Mouse (Mus musculus): Measurements from ENCODE around the gene Prkca.

The Prkca gene

DNA sequence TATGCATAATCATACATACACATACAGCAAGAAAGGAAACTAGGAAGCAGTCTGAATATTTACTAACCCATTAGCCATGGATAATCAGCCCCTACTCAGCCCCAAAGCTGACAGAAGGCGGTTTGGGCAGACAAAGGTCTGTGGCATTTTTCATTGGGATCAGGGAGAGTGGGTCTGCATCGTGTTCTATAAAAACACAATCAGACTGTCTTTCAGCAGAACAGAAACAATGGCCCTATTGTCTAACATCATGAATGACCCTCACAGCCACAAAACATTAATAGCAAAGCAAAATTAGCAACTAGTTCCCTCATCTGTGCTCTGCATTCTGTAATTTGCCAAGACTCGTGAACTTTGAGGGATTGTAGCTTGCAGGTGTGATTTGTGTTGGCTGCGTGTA is 181.6 kb downstream of the Prkca start:
- no peak for DNase-seq (ENCODE audit: low spot score)

DNA sequence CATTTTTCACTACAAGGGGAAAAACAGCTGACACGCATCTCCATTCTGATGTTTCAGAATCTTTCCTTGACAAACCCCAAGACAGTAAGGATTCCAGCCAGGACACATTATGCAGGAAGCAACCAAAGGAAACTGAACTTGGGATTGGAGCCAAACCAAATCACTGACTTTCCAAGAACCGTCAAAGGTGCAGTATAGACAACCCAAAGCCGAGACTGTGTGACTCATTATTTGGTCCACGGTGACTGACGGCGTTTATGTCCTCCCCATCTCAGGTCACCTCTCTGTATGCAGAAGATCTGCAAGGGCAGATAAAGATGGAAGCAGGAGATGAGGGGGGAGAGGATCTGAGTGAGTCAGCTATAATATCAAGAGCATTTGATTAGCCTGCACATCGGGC is 183.7 kb downstream of the Prkca start:
- DNase-seq (ENCODE audit: low spot score): no peak

DNA sequence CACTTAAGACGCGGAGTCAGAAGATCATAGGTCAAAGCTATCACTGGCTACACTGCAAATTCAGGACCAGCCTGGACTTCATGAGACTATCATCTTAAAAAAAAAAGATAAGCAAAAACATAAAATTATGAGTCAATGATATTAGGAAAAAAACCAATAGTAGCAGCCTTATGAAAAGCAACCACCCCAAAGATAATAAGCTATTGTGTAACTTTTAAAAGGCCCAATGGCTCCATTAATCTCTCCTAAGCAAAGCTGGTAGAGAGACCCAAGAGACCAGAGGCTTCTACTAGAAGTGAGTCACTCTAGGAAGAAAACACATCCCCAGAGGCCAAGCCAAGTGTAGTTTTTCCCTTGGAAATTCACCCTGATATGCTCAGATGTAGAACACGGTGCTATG is 185.7 kb downstream of the Prkca start:
- no peak for DNase-seq (ENCODE audit: low spot score)

DNA sequence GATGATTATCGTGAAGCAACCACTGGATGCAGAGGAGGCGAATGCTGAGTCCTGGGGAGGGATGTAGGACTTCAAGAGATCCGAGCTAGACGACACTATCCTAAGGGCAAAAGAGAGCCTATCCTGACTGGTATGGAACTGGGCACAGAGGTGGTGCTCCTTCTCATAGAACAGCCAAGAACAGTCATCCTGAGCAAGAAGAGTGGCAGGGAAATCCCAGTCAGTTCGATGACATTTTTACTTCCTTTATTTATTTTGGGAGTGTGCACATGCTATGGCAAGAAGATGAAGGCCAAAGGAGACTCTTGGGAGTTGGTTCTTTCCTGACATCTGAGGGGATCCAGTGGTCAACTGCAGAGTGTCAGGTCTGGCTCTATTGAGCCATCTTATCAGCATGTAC is 186.7 kb downstream of the Prkca start:
- DNase-seq (ENCODE audit: low spot score): no peak

DNA sequence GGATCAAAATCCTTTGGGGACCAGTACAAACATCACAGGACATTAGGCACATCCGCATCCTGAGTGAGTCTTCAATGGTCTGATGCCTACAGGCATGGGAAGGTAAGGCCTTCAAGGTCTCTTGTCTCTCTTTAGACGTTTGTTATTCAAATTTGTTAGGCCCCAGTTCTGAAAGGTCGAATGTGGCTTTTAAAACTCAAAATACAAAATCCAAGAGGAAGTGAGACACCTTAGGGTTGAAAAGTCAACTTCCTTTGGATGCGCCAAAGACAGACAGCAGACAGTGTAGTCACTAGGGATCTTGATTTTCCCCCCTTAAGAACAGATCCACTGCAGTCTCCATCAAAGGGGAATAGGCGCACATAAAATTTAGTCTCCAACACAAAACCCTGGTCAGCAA is 187.6 kb downstream of the Prkca start:
- DNase-seq (ENCODE audit: low spot score): no peak

DNA sequence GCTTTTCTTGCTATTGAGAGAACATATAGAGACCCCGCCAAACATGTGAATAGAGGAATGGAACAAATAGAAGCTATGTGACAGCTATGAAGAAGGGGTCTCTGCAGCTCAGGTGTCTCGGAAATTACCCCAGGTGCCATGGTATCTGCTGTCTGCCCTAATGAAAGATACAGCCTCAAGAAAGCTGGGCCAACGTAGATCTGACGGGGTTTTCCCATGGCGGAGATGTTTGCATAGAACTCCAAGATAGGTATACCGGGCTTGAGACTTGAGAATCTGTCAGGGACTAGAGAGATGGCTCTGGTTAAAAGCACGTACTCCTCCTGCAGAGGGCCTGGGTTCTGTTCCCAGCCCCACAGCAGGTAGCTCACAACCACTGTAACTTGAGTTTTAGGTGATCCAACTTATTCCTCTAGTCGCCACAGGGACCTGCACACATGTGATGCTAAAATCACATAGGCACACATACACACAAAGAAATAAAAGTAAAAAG is 188.6 kb downstream of the Prkca start:
- DNase-seq (ENCODE audit: low spot score): no peak

DNA sequence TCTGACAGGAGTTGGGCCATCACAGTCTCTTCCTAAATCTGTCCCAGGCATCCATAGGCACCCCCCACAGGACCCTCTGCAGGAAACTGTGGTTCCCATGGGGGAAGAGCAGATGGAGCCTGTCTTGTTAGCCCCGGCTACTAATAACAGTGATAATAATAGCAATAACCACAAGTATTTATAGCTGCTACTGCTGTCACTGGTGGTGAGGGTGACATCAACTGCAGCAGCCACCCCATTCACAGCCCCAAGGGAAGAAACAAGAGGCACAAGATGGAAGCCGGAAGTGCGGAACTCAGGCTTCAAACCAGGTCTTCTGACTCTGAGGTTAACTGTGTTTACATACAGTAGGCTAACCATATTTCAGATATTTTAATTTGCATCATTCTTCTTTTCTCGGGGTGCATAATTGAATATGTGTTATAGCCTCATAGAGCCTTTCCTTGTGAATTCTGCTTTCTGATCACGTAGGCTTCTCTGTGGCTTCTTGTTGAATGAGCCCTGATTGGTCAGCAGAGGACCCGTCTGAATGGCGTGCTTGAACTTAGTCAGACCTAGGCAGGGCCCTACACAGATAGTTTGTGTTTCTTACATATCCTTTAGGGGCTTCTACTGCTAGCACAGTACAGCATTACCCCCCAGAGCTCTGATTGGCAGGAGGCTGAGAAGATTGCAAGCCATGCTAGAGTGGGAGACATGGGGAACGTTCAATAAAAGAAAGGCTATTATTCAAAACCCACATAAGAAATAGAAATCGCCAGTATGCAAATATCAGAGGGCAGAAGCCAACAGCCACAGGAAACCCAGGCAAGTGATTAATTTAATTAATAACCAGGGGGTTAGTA is 189.5 kb downstream of the Prkca start:
- no peak for DNase-seq (ENCODE audit: low spot score)

DNA sequence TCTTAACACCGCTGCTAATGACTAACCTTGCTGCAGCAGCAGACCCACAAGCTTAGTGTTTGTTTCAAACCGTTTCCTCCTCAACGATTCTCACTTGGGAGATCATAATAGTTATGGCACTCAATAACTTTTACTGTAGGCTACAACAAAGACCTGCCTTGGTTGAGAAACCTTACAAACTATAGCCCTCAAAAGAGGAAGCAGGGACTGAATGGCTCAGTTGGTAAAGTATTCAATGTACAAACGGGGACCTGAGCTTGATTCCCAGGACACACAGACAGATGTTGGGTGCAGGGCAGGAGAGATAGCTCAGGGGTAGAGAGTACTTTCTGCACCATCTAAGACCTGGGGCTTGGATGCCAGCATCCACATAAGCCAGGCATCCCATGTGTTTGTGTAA is 191.1 kb downstream of the Prkca start:
- DNase-seq (ENCODE audit: low spot score): no peak

DNA sequence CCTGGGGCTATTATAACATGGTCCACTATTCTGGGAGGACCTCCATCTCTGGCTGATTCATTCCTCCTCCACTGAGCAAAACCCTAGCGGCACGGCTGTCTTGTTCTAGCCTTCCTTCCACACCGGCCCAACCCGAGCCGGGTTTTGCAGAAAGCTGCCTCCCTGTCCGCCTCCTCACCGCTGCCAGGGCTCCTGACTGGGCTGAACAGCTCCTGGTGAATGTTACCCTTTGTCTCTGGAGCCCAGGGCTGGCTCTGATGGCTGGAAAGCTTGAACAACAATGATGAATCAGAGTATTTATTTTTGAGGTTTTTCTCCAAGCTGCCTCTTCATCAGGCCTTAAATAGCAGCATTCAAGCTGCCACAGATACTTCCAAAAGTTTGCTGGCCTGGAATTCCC is 193.3 kb downstream of the Prkca start:
- DNase-seq (ENCODE audit: low spot score): peak; percentile 80

DNA sequence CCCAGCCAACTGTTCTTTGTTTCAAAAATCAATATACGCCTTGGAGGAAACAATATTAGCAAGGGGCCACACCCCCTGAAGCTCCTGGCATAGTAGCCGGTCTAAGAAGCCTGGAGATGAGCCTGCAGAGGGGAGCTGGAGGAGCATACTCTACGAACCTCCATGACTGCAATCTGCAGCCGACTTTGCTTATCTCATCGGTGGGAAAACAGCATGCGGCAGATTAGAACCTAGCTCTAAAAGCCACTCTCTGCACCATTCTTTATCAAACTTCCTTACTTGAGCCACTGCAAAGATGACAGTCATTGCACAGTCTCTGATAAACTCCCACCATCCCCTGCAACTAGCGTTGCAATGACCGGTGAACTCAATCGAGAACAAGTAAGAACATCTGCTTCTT is 194.5 kb downstream of the Prkca start:
- no peak for DNase-seq (ENCODE audit: low spot score)

DNA sequence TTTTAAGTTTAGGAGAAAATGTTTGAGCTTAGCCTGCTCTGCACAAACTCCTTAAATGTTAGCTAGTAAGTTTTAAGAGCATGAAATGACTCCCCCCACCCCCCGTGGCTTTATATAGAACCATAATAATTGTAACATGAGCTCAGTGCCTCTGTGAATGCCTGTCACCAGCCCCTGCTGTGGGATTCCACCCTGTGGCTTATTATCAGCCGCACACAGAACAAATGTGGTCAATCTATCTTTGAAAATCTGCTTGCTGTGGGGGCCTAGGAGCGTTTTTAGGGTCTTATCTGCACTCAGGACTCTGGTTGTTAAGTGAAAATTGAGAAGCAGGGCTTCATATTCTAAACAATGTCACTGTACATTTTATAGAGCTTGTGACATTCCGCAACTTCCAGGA is 195.2 kb downstream of the Prkca start:
- DNase-seq (ENCODE audit: low spot score): no peak

DNA sequence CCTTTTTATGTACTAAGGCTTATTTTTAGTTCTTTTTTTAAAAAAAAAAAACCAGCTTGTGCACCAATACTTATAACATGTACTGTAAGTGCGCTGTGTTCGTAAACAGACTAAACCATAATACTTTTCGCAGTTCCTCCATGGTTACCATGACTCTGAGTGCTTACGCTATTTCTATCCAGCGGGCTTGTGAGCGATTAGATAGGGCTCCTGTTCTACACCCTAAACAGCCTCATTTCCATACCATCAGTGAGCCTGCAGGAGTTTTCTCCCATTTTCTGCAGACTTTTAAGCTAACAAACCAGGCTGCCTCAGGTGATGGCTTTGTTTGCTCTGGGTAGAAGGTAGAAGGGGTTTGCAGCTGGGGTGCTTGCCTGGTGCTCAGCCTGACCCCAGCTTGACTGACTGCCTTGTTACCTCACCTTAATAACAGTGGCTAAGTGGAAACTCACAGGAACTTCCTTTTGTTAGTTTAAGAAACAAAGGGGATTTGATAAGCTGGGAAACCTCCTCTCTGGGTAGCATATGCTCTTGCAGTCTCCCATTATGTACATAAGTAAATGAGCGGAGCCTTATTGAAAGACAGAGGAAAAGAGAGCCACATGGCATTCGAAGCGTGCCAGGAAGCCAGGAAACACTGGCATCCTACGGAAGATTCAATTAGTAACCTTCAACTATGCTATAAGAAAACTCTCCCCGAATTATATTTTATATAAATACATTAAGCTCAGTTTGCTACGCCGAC is 197.8 kb downstream of the Prkca start:
- no peak for DNase-seq (ENCODE audit: low spot score)

DNA sequence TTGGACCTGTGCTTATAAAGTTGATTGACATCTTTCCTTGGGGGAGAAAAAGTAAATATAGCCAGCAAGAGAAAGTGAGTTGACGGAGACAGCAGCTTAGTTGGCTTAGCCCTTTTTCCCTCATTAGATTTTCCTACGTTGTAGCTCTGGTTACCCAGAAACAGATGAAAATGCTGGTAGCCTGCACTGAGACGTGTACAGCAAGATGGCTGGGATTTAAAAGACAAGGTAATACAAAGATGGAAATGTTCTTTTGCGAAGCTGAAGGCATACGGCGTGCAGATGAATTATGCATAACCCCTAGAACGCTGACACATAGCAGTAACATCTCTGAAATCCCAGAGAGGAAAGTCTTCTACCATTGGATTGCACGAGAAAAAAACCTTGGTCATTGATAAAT is 198.6 kb downstream of the Prkca start:
- no peak for DNase-seq (ENCODE audit: low spot score)

DNA sequence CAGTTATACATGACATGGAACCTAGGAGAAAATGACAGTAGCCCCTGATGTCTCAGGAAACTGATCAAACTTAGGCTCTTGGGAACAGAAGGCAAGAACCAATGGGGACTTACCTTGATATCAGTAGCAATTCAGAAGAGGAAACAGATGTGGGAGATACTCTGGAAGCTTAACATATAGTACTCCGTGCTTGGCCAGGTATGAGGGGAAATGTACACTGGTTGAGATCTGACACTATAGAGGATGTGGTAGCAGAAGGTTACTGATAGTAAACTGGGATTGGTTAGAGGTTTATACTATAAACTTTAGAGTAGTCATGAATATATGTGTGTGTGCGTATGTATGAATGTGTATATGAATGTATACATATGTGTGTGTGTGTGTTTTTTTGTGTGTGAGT is 200.0 kb downstream of the Prkca start:
- no peak for DNase-seq (ENCODE audit: low spot score)

DNA sequence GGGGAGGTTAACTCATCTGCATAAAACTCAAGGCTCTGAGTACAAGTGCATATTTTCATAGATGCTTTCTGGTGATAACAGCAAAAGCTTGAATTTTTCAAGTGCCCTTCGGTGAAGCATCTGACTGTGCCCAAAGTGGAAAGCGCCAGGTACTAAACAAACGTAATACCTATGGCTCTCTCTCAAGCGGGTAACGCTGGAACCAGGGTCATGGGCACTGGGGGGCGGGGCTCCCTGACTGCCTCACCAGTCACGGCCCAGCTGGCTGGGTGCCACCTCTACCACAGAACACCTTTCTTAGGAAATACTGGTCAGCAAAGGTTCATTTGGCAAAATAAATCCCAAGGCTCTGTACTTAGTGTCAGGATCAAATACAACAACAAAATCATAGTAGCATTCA is 203.7 kb downstream of the Prkca start:
- DNase-seq (ENCODE audit: low spot score): no peak

DNA sequence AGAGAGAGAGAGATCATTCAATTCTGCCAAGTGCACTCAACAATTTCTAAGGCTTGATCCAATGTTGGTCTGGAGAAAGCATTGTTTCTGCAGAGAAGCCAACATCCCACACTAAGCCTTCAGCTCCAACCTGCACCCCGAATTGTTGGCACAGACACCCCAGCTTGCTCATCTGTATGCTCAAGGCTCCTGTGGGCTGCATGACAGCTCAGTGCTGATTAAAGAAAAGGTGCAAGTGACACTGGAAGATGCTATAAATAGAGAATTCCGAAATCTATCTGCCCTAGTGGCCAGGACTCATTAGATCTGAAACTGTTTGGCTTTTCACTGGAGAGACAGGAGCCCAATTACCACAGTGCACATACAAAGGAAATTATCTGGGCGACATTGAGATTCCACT is 207.4 kb downstream of the Prkca start:
- peak; percentile 44 for DNase-seq (ENCODE audit: low spot score)

DNA sequence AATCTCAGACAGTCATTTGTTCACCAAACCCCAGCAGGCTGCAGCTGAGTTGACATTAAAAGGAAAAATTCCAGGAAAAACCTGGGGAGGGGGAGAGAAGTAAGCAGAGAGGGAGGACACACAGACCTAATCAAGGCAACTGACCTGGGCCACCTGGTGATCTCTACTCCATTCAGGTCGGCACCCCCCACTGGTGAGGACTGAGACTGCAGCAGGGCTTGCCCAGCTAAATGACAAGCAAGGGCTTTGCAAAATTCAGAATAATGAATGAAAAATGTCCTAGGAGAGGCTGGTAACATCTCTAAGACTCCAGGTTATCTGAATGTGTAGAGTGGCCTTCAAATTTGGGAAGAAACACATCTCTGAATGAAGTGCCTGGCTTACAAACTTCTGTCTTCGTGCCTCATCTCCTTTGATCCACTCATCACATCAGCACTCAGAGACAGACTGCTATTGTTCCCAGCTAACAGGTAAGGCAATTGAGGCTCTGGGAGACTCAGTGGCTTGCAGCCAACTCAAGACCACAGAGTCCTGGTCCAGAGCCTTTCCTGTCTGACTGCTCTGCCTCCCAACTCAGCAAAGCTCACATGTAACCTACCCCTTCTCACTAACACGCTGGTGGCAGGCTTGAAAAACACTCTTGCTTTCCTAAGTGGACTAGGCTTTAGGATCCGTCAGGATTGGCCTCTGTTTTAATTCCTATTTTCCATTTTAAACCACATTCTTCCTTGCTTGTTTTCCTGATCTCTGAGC is 208.1 kb downstream of the Prkca start:
- no peak for DNase-seq (ENCODE audit: low spot score)

DNA sequence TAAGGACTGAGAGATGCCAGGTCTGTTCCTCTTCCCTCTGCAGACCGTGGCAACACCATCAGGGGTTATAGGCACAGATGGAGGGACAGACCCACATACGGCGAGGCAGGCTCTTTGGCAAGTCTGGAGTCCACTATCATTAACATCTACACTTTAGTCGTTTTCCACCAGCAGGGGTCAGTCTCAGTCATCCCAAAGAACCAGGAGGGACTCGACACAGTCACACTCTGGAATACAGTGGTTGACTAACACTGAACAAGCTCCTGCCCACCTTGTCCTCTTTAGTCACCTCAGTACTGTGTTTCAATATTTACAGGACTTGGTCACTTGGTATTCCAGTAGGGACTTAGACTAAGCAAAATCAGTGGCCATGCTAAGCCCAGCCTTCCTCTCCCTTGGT is 215.1 kb downstream of the Prkca start:
- DNase-seq (ENCODE audit: low spot score): peak; percentile 52

DNA sequence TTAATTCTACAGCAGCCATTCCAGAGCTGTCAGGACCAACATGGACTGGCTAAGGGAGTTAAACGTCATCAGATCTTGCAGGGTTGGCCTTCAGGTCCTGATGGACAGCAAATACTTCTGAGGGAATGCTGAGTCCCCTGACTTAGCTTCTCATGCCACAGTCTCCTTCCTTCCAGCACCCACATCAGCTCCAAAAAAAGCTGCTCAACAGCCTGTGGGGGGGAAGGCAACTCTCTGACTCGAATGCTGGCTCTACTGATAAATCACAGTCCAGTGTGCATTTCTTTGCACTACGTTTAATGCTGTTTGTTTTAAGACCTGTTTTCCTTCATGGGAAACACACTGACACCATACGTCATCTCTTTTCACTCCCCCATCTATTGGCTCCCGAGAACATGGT is 215.8 kb downstream of the Prkca start:
- DNase-seq (ENCODE audit: low spot score): no peak

DNA sequence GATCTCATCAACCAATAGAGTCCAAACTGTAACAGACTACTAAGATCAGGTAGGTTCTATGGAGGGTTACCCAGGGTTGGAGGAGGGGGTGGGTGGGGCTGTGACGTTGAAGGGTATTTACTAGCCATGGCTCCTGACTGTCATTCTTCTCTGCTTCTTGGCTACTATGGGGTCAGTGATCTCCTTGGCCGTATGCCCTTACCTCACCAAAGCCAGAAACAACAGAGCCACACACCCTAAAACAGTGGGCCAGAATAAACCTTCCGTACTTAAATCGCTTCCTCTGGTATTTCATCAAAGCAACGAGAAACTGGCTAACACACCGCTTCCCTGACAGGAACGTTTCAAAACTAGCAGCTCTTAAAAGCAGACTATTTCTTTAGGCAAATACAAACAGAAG is 221.2 kb downstream of the Prkca start:
- DNase-seq (ENCODE audit: low spot score): no peak

DNA sequence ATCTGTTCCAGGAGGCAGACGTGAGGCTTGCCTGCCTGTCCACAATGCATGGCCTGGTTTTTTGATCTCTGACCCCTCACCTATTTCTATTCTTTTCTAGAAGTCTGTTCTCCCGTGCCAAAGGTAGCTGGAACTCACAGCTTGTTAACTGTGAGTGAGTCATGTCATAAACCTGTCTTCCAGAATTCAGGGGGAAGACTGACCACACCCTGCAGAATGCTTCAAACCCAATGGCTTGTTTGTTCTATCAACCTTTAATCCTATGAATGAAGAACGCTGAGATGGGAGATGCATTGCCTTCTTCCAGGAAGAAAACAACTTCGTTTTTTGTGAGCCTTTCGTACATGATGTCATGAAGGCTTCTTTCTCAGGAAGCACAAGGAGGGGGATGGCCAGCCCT is 223.0 kb downstream of the Prkca start:
- no peak for DNase-seq (ENCODE audit: low spot score)

DNA sequence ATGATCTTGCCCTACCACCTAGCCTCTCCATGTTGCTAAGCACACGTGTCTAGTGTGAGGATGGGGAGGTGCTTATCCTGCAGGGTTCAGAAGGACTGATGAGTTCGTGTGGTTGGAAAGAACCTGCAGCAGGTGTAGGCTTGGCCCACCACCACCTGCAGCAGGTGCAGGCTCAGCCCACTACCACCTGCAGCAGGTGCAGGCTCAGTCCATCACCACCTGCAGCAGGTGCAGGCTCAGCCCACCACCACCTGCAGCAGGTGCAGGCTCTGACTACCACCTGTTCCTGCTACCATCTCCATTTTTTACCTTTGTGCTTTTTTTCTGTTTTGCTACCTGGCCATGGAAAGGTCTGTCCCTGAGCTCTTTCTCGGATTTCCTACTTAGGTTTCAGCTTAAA is 223.9 kb downstream of the Prkca start:
- DNase-seq (ENCODE audit: low spot score): no peak

DNA sequence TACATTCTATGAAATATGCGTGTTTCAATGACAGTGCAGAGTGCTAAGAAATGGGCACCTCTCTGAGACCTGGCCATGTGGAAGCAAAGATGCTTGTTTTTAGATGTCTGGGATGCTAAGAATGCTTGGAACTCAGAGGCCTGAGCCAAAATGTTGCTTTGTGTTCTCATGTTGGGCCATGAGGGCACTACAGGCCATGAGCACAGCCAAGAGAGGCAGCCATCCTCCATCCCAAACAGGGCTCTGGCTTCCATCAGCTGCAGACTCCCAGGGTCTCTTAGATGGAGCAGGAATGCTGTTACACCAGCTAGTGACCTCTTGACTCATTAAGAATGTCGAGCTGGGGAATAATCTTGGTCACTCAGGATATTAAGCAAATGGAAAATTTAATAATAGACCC is 224.9 kb downstream of the Prkca start:
- no peak for DNase-seq (ENCODE audit: low spot score)
